Mouse (Mus musculus) forebrain, embryonic 10.5 days (tissue): Measurements from ENCODE around the gene Cep85l. TPM values are rescaled to one million over a fixed set of nuclear protein-coding genes. Genes with fewer than 3 reads are reported as not detected.
A peak's percentile ranks its signal among the peaks of the same experiment; 100 is the strongest.

Experiments
- DNase-seq: peaks from one replicate; pipeline ENCODE4 v3.0.0-alpha.2; 2017; ENCODE audit warnings: low spot score; ENCODE audit errors: extremely low spot score
- H3K27ac ChIP-seq: fragments of 300-500 bp; sonication (generic); 2 replicates; pipeline ENCODE4 v1.5.1; 2016; ENCODE audit warnings: mild to moderate bottlenecking
- H3K27me3 ChIP-seq: fragments of 300-500 bp; sonication (generic); 2 replicates; pipeline ENCODE4 v1.6.1; 2016; ENCODE audit warnings: mild to moderate bottlenecking; ENCODE audit not compliant: poor library complexity, severe bottlenecking
- H3K36me3 ChIP-seq: fragments of 300-500 bp; sonication (generic); replicated peaks from 2 replicates; pipeline ENCODE4 v1.6.1; 2016; ENCODE audit warnings: mild to moderate bottlenecking, moderate library complexity
- H3K4me1 ChIP-seq: fragments of 300-500 bp; sonication (generic); 2 replicates; pipeline ENCODE4 v1.6.1; 2016
- H3K4me3 ChIP-seq: fragments of 300-500 bp; sonication (generic); 2 replicates; pipeline ENCODE4 v1.5.1; 2016; ENCODE audit warnings: mild to moderate bottlenecking, moderate library complexity
- H3K9me3 ChIP-seq: fragments of 300-500 bp; sonication (generic); 2 replicates; pipeline ENCODE4 v1.6.1; 2016; ENCODE audit warnings: mild to moderate bottlenecking, moderate library complexity
- WGBS: fragments of 180-500 bp; shearing (Covaris S2); methylation state at CpG from one replicate; pipeline ENCODE4 v1.1.7; 2016; 5-methylcytosine and 5-hydroxymethylcytosine counted together
- polyA plus RNA-seq: library from polyadenylated mRNA; unstranded; fragments of >200 nt; fragmentation: Nextera tagmentation; extraction: Ambion mirVana; gene quantifications from 2 replicates; pipeline ENCODE4 v1.2.1, GENCODE M21; 2016

Gene Cep85l
- polyA plus RNA-seq, 1 experiment from 2014 or later: 3.7 TPM

- WGBS: 84% methylated on average over 3 of the region's 3 CpGs
- Histone ChIP-seq H3K4me1 (peaks cover 17% of the 10 kb centered on the region), H3K36me3 (no peaks in the 10 kb centered on the region), H3K9me3 (no peaks in the 10 kb centered on the region), H3K27me3 (no peaks in the 10 kb centered on the region), H3K27ac (no peak overlapping the region), H3K4me3 (no peak overlapping the region)
- DNase-seq: no peak
Observed at GRCm38 (mm10) chr10:53412936-53413335, 33.2 kb upstream of the Cep85l start.

- Histone ChIP-seq H3K27ac (no peak overlapping the region), H3K4me1 (peaks cover 17% of the 10 kb centered on the region), H3K9me3 (no peaks in the 10 kb centered on the region), H3K4me3 (no peak overlapping the region), H3K27me3 (no peaks in the 10 kb centered on the region), H3K36me3 (no peaks in the 10 kb centered on the region)
- 90% methylated on average over 2 of the region's 2 CpGs for WGBS
- DNase-seq: no peak
Observed at GRCm38 (mm10) chr10:53412165-53412564, 32.4 kb upstream of the Cep85l start.

- 76% methylated on average over 2 of the region's 2 CpGs for whole genome bisulfite sequencing
- no peak overlapping the region for H3K27ac ChIP-seq
- peaks cover 11% of the 10 kb centered on the region for H3K4me1 ChIP-seq
- H3K27me3 ChIP-seq: no peaks in the 10 kb centered on the region
- H3K4me3 ChIP-seq: no peak overlapping the region
- H3K9me3 ChIP-seq: no peaks in the 10 kb centered on the region
- no peak for DNase-seq
- no peaks in the 10 kb centered on the region for H3K36me3 ChIP-seq
Observed at GRCm38 (mm10) chr10:53410831-53411230, 31.1 kb upstream of the Cep85l start.

- DNase-seq: no peak
- no peak overlapping the region for H3K4me3 ChIP-seq
- H3K27me3 ChIP-seq: no peaks in the 10 kb centered on the region
- H3K9me3 ChIP-seq: no peaks in the 10 kb centered on the region
- no peak overlapping the region for H3K27ac ChIP-seq
- no peaks in the 10 kb centered on the region for H3K36me3 ChIP-seq
- no peaks in the 10 kb centered on the region for H3K4me1 ChIP-seq
- 88% methylated on average over 4 of the region's 4 CpGs for WGBS
Observed at GRCm38 (mm10) chr10:53407422-53407821, 27.7 kb upstream of the Cep85l start.

GRCm38 (mm10) chr10:53406845-53407244, 27.1 kb upstream of the Cep85l start:
- Histone ChIP-seq H3K9me3 (no peaks in the 10 kb centered on the region), H3K4me3 (no peak overlapping the region), H3K36me3 (no peaks in the 10 kb centered on the region), H3K27me3 (no peaks in the 10 kb centered on the region), H3K4me1 (no peaks in the 10 kb centered on the region), H3K27ac (no peak overlapping the region)
- WGBS: 89% methylated on average over 2 of the region's 2 CpGs
- DNase-seq: no peak

- Histone ChIP-seq H3K4me1 (peaks cover 17% of the 10 kb centered on the region), H3K9me3 (no peaks in the 10 kb centered on the region), H3K36me3 (no peaks in the 10 kb centered on the region), H3K4me3 (no peak overlapping the region), H3K27ac (no peak overlapping the region), H3K27me3 (no peaks in the 10 kb centered on the region)
- no peak for DNase-seq
Observed at GRCm38 (mm10) chr10:53402293-53402692, 22.5 kb upstream of the Cep85l start.

- no peak overlapping the region for H3K4me3 ChIP-seq
- peaks cover 17% of the 10 kb centered on the region for H3K4me1 ChIP-seq
- no peaks in the 10 kb centered on the region for H3K27me3 ChIP-seq
- peak overlapping the region; percentile 79 for H3K27ac ChIP-seq
- no peaks in the 10 kb centered on the region for H3K9me3 ChIP-seq
- WGBS: 62% methylated on average over 3 of the region's 3 CpGs
- DNase-seq: no peak
- no peaks in the 10 kb centered on the region for H3K36me3 ChIP-seq
Observed at GRCm38 (mm10) chr10:53399053-53399452, 19.3 kb upstream of the Cep85l start.

- Histone ChIP-seq H3K27me3 (no peaks in the 10 kb centered on the region), H3K27ac (peak overlapping the region; percentile 79), H3K36me3 (no peaks in the 10 kb centered on the region), H3K9me3 (no peaks in the 10 kb centered on the region), H3K4me1 (peaks cover 17% of the 10 kb centered on the region), H3K4me3 (peak overlapping the region; percentile 38)
- 11% methylated on average over 9 of the region's 9 CpGs for WGBS
- DNase-seq: peak; percentile 21
Observed at GRCm38 (mm10) chr10:53398540-53398902, 18.8 kb upstream of the Cep85l start.

- no peak for DNase-seq
- H3K36me3 ChIP-seq: no peaks in the 10 kb centered on the region
- no peaks in the 10 kb centered on the region for H3K27me3 ChIP-seq
- peaks cover 17% of the 10 kb centered on the region for H3K4me1 ChIP-seq
- H3K9me3 ChIP-seq: no peaks in the 10 kb centered on the region
- 75% methylated on average over 10 of the region's 10 CpGs for WGBS
- H3K27ac ChIP-seq: peak overlapping the region; percentile 79
- peak overlapping the region; percentile 38; the same call in 1 of the 2 replicates for H3K4me3 ChIP-seq
Observed at GRCm38 (mm10) chr10:53397846-53398539, 18.2 kb upstream of the Cep85l start.

GRCm38 (mm10) chr10:53394923-53395629, 15.3 kb upstream of the Cep85l start:
- peaks cover 17% of the 10 kb centered on the region for H3K4me1 ChIP-seq
- H3K27ac ChIP-seq: no peak overlapping the region

GRCm38 (mm10) chr10:53388227-53388920, 8.6 kb upstream of the Cep85l start:
- H3K27me3 ChIP-seq: no peaks in the 10 kb centered on the region
- H3K36me3 ChIP-seq: no peaks in the 10 kb centered on the region
- no peak for DNase-seq
- 87% methylated on average over 6 of the region's 6 CpGs for WGBS
- H3K27ac ChIP-seq: no peak overlapping the region
- no peaks in the 10 kb centered on the region for H3K9me3 ChIP-seq
- no peak overlapping the region for H3K4me3 ChIP-seq
- H3K4me1 ChIP-seq: no peaks in the 10 kb centered on the region

More at GRCm38 (mm10) chr10:53394923-53395629, 15.3 kb upstream of the Cep85l start:
- no peaks in the 10 kb centered on the region for H3K27me3 ChIP-seq
- H3K36me3 ChIP-seq: no peaks in the 10 kb centered on the region
- H3K4me3 ChIP-seq: no peak overlapping the region
- WGBS: 91% methylated on average over 9 of the region's 9 CpGs
- DNase-seq: no peak
- no peaks in the 10 kb centered on the region for H3K9me3 ChIP-seq

GRCm38 (mm10) chr10:53385438-53385837, 5.7 kb upstream of the Cep85l start:
- no peaks in the 10 kb centered on the region for H3K4me1 ChIP-seq
- H3K4me3 ChIP-seq: no peak overlapping the region
- DNase-seq: no peak
- WGBS: 90% methylated on average over 5 of the region's 5 CpGs
- H3K9me3 ChIP-seq: no peaks in the 10 kb centered on the region
- H3K36me3 ChIP-seq: no peaks in the 10 kb centered on the region
- H3K27ac ChIP-seq: no peak overlapping the region
- no peaks in the 10 kb centered on the region for H3K27me3 ChIP-seq

GRCm38 (mm10) chr10:53384896-53385295, 5.1 kb upstream of the Cep85l start:
- H3K27me3 ChIP-seq: no peaks in the 10 kb centered on the region
- no peaks in the 10 kb centered on the region for H3K9me3 ChIP-seq
- no peaks in the 10 kb centered on the region for H3K36me3 ChIP-seq
- DNase-seq: no peak
- WGBS: 89% methylated on average over 1 of the region's 1 CpGs
- H3K4me1 ChIP-seq: peaks cover 5% of the 10 kb centered on the region
- no peak overlapping the region for H3K4me3 ChIP-seq
- no peak overlapping the region for H3K27ac ChIP-seq
